Mouse (Mus musculus): ENCODE results near the gene Ndufb6. TPM values are rescaled to one million over a fixed set of nuclear protein-coding genes. Genes with fewer than 3 reads are reported as not detected.

Ndufb6 gene
- total RNA-seq, 2 experiments from 2014 or later, result 164 to 187 TPM

GRCm38 (mm10) chr4:40289046-40289445 lies 9.8 kb upstream of the Ndufb6 start:
- Histone ChIP-seq H3K4me3 (no peak overlapping the region), H3K27ac (no peak overlapping the region)
- TF ChIP-seq CTCF (IDR thresholded peaks at IDR 0.05), result no peak
- no peak for DNase-seq (ENCODE audit: extremely low spot score in 1 of 2, low spot score in 2 of 2)
- intact Hi-C loops (cut with DNase I), result loop anchor here (5.0 kb wide), 1 partner anchor 393 kb away; no protein-coding TSS in a partner anchor

DNA sequence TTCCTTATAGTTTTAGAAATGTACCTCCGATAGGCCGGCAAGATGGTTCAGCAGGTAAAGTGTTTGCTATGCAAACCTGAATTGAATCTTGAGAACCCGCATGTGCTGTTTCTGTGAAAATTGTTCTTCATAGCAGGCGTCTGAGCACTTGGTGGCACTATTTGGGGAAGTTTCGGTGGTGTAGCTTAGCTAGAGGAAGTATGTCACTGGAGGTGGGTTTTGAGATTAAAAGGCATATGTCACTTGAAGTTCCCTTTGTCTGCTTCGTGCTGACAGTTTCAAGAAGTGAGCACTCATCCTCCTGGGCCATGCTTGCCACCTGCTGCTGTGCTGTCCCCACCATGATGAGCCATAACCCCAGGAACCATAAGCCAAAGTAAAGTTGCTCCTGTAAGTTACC lies 8.2 kb upstream of the Ndufb6 start:
- DNase-seq (ENCODE audit: extremely low spot score in 1 of 2, low spot score in 2 of 2), result no peak
- no peak for TF ChIP-seq CTCF (IDR thresholded peaks at IDR 0.05)
- intact Hi-C loops (cut with DNase I), result loop anchor here (2.0 to 5.0 kb wide), 2 partner anchors 153 to 395 kb away; no protein-coding TSS in a partner anchor
- H3K27ac ChIP-seq, result no peak overlapping the region
- no peak overlapping the region for H3K4me3 ChIP-seq

- intact Hi-C loops (cut with DNase I), result loop anchor here (2.0 to 5.0 kb wide), 2 partner anchors 103 to 397 kb away; no protein-coding TSS in a partner anchor
- peak; percentile 71 to 75 for DNase-seq (ENCODE audit: extremely low spot score in 1 of 2, low spot score in 2 of 2)
Measured at GRCm38 (mm10) chr4:40285582-40285981, 6.4 kb upstream of the Ndufb6 start.

DNA sequence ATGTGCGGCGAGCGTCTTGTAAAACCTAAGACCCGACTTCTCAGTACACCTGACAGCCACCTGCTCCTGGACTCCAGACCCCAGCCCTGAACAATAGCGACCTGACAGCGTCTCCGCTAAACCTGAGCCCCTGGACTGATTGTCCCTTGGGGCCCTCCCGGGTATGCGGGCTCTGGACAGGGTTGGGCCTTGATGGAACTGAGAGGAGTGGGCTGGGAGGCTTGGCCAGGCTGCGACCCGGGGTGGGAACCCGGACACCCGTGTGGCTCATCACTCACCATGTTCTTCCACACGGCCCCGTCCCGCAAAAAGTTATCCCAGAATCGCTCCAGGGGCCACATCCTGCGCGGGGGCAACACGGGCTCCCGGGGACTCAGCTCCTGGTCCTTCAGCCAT lies 343 bp downstream of the Ndufb6 start:
- TF ChIP-seq CTCF (IDR thresholded peaks at IDR 0.05), result no peak

More at GRCm38 (mm10) chr4:40285582-40285981, 6.4 kb upstream of the Ndufb6 start:
- Histone ChIP-seq H3K4me3 (no peak overlapping the region), H3K27ac (no peak overlapping the region)
- peak; percentile 90 for TF ChIP-seq CTCF (IDR thresholded peaks at IDR 0.05)

DNA sequence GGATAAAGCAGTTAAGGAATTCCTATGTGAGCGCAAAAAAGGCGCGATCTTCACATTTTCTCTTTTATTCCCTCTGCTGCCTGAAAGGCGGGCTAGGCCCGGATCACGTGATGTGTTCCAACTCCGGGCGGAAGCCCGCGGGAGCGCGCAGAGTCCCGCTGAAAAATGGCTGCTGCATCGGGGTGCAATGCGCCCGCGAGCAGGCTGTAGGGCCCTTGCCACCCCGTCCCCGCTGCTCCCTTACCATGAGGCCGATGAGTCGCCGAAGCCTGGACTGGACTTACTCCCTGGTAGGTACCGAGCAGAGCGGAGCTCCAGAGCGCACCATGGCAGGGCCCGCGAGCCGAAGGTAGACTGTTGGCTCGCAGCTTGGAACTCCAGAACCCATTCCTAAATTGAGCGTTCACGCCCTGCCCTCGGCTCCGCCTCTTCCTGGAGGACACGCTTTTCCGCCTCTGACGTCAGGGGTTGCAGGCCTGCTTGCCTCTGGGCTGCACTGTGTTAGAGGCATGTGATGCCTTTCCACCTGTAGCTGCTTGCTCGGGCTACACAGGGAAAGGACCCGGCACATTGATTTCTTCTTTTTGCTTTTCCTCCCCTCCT lies 9.7 kb downstream of the Ndufb6 start, which contains the start of the genes Smim27 and Topors:
TSS of gene Smim27 (plus strand) at position 150 of the 603 bp plus-strand sequence.
TSS of gene Topors (minus strand) at position 421 of the 603 bp plus-strand sequence.
- intact Hi-C loops (cut with DNase I), result loop anchor here (1.0 to 10.0 kb wide), 3 partner anchors 10 to 675 kb away; partner anchors contain the start of genes Aco1, Bag1, Chmp5 and Ndufb6
- TF ChIP-seq CTCF (IDR thresholded peaks at IDR 0.05), result no peak
- peak; percentile 91 to 94 for DNase-seq (ENCODE audit: extremely low spot score in 1 of 2, low spot score in 2 of 2)
- Histone ChIP-seq H3K27ac (peak within 1 kb of the TSS; percentile 91), H3K4me3 (peak within 1 kb of the TSS; percentile 58)

More for the DNA sequence above, 343 bp downstream of the Ndufb6 start:
- intact Hi-C loops (cut with DNase I), result loop anchor here (1.0 to 10.0 kb wide), 3 partner anchors 10 to 666 kb away; partner anchors contain the start of genes Bag1, Chmp5, Smim27 and Topors
- H3K27ac ChIP-seq, result peak overlapping the region; percentile 90
- no peak for DNase-seq (ENCODE audit: extremely low spot score in 1 of 2, low spot score in 2 of 2)
- peak overlapping the region; percentile 99 for H3K4me3 ChIP-seq

- peak overlapping the region; percentile 58 for H3K4me3 ChIP-seq
- intact Hi-C loops (cut with DNase I), result loop anchor here (1.0 to 2.0 kb wide), 2 partner anchors 10 to 126 kb away; partner anchors contain the start of genes Aco1 and Ndufb6
- peak overlapping the region; percentile 91 for H3K27ac ChIP-seq
- DNase-seq (ENCODE audit: extremely low spot score in 1 of 2, low spot score in 2 of 2), result no peak
- no peak for TF ChIP-seq CTCF (IDR thresholded peaks at IDR 0.05)
Measured at GRCm38 (mm10) chr4:40268835-40269234, 10.4 kb downstream of the Ndufb6 start.

GRCm38 (mm10) chr4:40268204-40268813 lies 10.9 kb downstream of the Ndufb6 start:
- Histone ChIP-seq H3K4me3 (peak overlapping the region; percentile 58), H3K27ac (peak overlapping the region; percentile 91)
- intact Hi-C loops (cut with DNase I), result loop anchor here (2.0 kb wide), 1 partner anchor 126 kb away; the partner anchor contains the start of gene Aco1
- DNase-seq (ENCODE audit: extremely low spot score in 1 of 2, low spot score in 2 of 2), result peak; percentile 91 to 92
- TF ChIP-seq CTCF (IDR thresholded peaks at IDR 0.05), result peak; percentile 46

GRCm38 (mm10) chr4:40267681-40268080 lies 11.5 kb downstream of the Ndufb6 start:
- no peak for TF ChIP-seq CTCF (IDR thresholded peaks at IDR 0.05)
- Histone ChIP-seq H3K27ac (peak overlapping the region; percentile 78), H3K4me3 (peak overlapping the region; percentile 58)
- intact Hi-C loops (cut with DNase I), result loop anchor here (2.0 kb wide), 1 partner anchor 125 kb away; the partner anchor contains the start of gene Aco1
- no peak for DNase-seq (ENCODE audit: extremely low spot score in 1 of 2, low spot score in 2 of 2)

DNA sequence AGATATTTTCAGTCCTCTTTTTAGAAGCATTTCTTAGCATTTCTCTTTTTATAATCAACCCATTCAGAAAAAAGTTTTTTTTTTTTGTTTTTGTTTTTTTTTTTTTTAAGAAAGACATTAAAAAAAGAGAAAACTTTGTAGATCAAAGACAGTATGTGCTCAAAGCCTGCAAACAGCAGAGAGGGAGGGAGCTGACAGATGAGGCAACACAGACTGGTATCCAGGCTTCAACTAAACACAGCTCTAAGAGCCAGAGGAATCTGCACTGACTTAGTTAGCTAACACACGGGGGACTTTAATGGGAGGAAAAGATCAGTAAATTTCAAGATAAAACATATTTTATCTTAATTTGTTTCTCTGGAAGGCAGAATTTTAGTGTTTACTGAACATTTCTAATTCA lies 14.9 kb downstream of the Ndufb6 start:
- H3K4me3 ChIP-seq, result no peak overlapping the region
- H3K27ac ChIP-seq, result no peak overlapping the region
- intact Hi-C loops (cut with DNase I), result no loop called here
- DNase-seq (ENCODE audit: extremely low spot score in 1 of 2, low spot score in 2 of 2), result no peak
- TF ChIP-seq CTCF (IDR thresholded peaks at IDR 0.05), result no peak

- no peak overlapping the region for H3K4me3 ChIP-seq
- no peak for TF ChIP-seq CTCF (IDR thresholded peaks at IDR 0.05)
- no peak overlapping the region for H3K27ac ChIP-seq
- intact Hi-C loops (cut with DNase I), result no loop called here
- DNase-seq (ENCODE audit: extremely low spot score in 1 of 2, low spot score in 2 of 2), result no peak
Measured at GRCm38 (mm10) chr4:40254385-40255103, 24.7 kb downstream of the Ndufb6 start.

DNA sequence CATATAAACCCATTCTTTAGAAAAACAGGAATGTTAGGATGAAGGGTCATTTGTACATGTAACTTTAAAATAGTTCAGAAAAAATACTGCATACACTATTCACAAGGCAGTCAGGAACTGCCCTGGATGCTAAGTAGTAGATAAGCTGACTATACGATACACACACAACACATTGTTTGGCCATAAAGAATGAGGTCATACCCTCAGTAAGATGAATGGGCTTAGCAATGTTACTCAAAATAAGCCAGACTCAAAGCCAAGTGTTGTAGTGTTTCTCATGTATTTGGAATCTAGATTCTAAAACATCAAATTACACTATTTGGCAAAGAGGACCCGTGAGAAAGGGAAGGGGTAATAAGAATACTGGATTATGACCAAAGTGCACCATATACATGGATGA lies 25.5 kb downstream of the Ndufb6 start:
- H3K27ac ChIP-seq, result no peak overlapping the region
- no peak for DNase-seq (ENCODE audit: extremely low spot score in 1 of 2, low spot score in 2 of 2)
- TF ChIP-seq CTCF (IDR thresholded peaks at IDR 0.05), result no peak
- intact Hi-C loops (cut with DNase I), result no loop called here
- no peak overlapping the region for H3K4me3 ChIP-seq
